Mouse (Mus musculus) G1E (cell line): Measurements from ENCODE around the gene Ybx3.

Source experiments
- CTCF ChIP-seq: IDR thresholded peaks from 2 replicates; pipeline ENCODE4 v1.5.1; 2012; ENCODE audit warnings: low read depth, low read length, inconsistent platforms, mixed read lengths
- GATA1 ChIP-seq: IDR thresholded peaks from 2 replicates; pipeline ENCODE4 v1.6.1; 2012; ENCODE audit warnings: borderline replicate concordance, low read length, inconsistent platforms, mixed read lengths
- GATA2 ChIP-seq: IDR thresholded peaks from 2 replicates; pipeline ENCODE4 v1.6.1; 2012; ENCODE audit warnings: low read depth, low read length, inconsistent platforms, borderline replicate concordance

- TF ChIP-seq GATA1 (no peak), CTCF (no peak), GATA2 (no peak)
Observed at GRCm38 (mm10) chr6:131402606-131403005, 14.3 kb upstream of the Ybx3 start.
